Mouse (Mus musculus) embryonic facial prominence, embryonic 10.5 days (tissue): ENCODE data around the gene Fyn. TPM values are rescaled to one million over a fixed set of nuclear protein-coding genes. Genes with fewer than 3 reads are reported as not detected.
A peak's percentile ranks its signal among the peaks of the same experiment; 100 is the strongest.

Experiments used
- DNase-seq: peaks from one replicate; pipeline ENCODE4 v3.0.0-alpha.2; 2017; ENCODE audit warnings: low spot score
- H3K27ac ChIP-seq: fragments of 300-500 bp; sonication (generic); replicated peaks from 2 replicates; pipeline ENCODE4 v1.5.1; 2016; ENCODE audit warnings: mild to moderate bottlenecking
- H3K27me3 ChIP-seq: fragments of 300-500 bp; sonication (generic); replicated peaks from 2 replicates; pipeline ENCODE4 v1.6.1; 2016; ENCODE audit warnings: low read depth, mild to moderate bottlenecking; ENCODE audit not compliant: poor library complexity, severe bottlenecking
- H3K36me3 ChIP-seq: fragments of 300-500 bp; sonication (generic); replicated peaks from 2 replicates; pipeline ENCODE4 v1.6.1; 2016; ENCODE audit warnings: mild to moderate bottlenecking, moderate library complexity
- H3K4me1 ChIP-seq: fragments of 300-500 bp; sonication (generic); 2 replicates; pipeline ENCODE4 v1.6.1; 2016
- H3K4me3 ChIP-seq: fragments of 300-500 bp; sonication (generic); 2 replicates; pipeline ENCODE4 v1.5.1; 2016; ENCODE audit warnings: mild to moderate bottlenecking, moderate library complexity
- H3K9me3 ChIP-seq: fragments of 300-500 bp; sonication (generic); 2 replicates; pipeline ENCODE4 v1.6.1; 2016; ENCODE audit warnings: mild to moderate bottlenecking
- WGBS: fragments of 180-500 bp; shearing (Covaris S2); methylation state at CpG from one replicate; pipeline ENCODE4 v1.1.7; 2016; 5-methylcytosine and 5-hydroxymethylcytosine counted together
- polyA plus RNA-seq: library from polyadenylated mRNA; unstranded; fragments of >200 nt; fragmentation: Nextera tagmentation; extraction: Ambion mirVana; gene quantifications from 2 replicates; pipeline ENCODE4 v1.2.1, GENCODE M21; 2016

The Fyn gene
- polyA plus RNA-seq, 1 experiment from 2014 or later, result 21.5 TPM

DNA sequence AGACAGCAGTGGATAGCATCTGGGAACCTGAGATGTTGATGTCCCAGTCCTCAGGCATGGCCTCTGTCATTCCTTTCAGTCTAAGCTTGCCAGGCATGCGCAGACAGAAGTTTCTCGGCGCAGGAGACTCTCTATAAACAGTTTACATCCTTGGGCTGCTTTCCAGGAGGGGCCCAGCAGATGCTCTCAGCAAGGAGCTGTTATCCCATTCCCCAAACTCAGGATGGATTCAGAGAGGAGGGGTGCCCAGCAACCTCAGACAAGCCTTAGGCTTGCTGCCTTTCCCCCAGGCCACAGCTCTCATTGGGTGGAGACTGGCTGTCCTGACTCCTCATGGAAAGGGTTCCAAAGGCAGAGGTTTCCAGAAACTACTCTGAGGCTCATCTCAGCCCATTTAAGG lies 242.6 kb downstream of the Fyn start:
- Histone ChIP-seq H3K4me3 (no peak overlapping the region), H3K36me3 (no peaks in the 10 kb centered on the region), H3K27me3 (no peaks in the 10 kb centered on the region), H3K27ac (0 out of 2 replicates have a peak overlapping the region, but pooled peaks have one; percentile 7), H3K9me3 (peaks cover 10% of the 10 kb centered on the region; the same call in 1 of the 2 replicates), H3K4me1 (peaks cover 48% of the 10 kb centered on the region)
- DNase-seq, result no peak
- WGBS, result 68% methylated on average over 3 of the region's 3 CpGs

DNA sequence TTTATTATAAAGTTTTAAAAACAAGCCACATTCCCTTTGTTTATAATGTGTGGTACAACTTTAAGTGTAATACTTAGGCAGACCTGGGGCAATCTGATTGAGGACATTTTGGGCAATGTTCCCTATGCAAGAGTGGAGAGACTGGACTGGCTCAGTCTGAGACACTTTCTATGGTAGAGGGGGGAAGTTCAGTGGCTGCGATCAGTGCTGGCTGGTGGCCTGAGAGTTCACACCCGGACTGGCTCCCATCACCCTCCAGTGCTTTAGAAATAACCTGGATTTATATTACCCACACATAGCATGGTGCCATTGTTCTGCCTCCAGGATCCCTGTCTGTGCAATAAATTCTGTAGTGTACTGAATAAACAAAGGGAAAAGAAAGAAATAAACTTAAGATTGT lies 243.5 kb downstream of the Fyn start:
- DNase-seq, result no peak
- Histone ChIP-seq H3K4me3 (no peak overlapping the region), H3K27me3 (no peaks in the 10 kb centered on the region), H3K36me3 (no peaks in the 10 kb centered on the region), H3K9me3 (peaks cover 6% of the 10 kb centered on the region; the same call in 1 of the 2 replicates), H3K27ac (peak overlapping the region; percentile 90; the same call in 1 of the 2 replicates), H3K4me1 (peaks cover 51% of the 10 kb centered on the region)
- 76% methylated on average over 2 of the region's 2 CpGs for WGBS

DNA sequence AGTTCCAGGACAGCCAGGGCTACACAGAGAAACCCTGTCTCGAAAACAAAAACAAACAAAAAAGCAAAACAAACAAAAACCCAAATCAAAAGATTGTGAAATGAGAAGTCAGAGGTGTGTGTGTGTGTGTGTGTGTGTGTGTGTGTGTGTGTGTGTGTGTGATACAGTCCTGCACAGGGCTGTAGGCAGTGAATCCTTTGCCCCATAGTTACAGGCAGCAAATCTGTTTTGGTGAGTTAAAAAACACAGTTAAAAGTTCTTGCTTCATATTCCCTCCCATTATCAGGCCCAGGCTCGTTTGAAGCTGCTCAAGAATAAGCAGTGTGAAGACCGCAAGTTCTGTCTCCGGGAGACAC lies 244.0 kb downstream of the Fyn start, which contains the start of gene Traf3ip2:
Gene Traf3ip2 (plus strand): TSS at position 302 of the 356 bp plus-strand sequence.
- Histone ChIP-seq H3K4me1 (peaks cover 51% of the 10 kb centered on the region), H3K36me3 (no peaks in the 10 kb centered on the region), H3K4me3 (peak within 1 kb of the TSS; percentile 53), H3K9me3 (peaks cover 4% of the 10 kb centered on the region; the same call in 1 of the 2 replicates), H3K27ac (peak within 1 kb of the TSS; percentile 90), H3K27me3 (no peaks in the 10 kb centered on the region)
- WGBS, result 43% methylated on average over 4 of the region's 4 CpGs
- no peak for DNase-seq

DNA sequence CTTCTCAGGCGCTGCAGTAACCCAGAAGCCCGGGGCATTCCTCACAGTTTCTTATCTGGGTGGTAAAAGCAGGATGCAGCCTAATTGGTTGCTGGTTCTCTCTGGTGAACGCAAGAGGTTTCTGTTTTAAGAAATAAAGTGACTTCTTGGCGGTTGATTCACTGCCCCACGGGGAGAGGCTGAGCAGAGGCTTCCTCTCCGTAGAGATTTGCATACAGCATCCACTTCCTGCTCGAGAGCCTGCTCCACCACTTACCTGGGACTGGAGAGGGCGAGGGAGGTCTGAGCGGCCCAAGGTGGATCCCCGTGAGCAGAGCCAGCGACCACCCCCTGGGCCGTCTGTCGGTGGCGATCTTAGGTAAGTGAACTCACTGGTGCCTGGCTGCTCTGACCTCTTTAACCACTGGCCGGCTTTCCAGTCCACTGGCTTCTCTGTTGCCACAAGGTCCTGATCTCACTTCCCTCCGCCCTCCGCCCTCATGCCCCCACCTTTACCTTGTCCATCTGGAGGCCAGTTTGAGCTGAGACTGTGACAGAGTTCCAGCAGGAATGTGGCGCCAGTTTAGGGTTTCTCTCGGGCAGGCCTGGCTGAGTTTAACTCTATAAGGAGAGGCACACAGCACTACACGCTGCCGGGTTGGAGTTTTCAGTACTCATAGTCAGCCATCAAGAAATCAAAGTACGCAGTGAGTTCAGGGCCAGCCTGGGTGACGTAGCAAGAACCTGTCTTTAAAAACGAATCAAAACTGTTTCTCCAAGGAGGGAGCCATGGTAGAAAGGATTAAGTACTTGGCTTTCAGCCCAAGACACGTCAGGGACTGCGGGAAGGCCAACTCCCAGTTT lies 244.6 kb downstream of the Fyn start:
- no peaks in the 10 kb centered on the region for H3K36me3 ChIP-seq
- H3K27ac ChIP-seq, result peak overlapping the region; percentile 90
- DNase-seq, result peak; percentile 78
- peaks cover 4% of the 10 kb centered on the region; the same call in 1 of the 2 replicates for H3K9me3 ChIP-seq
- peak overlapping the region; percentile 53 for H3K4me3 ChIP-seq
- peaks cover 51% of the 10 kb centered on the region for H3K4me1 ChIP-seq
- H3K27me3 ChIP-seq, result no peaks in the 10 kb centered on the region
- 9% methylated on average over 26 of the region's 26 CpGs for WGBS

- H3K4me1 ChIP-seq, result peaks cover 54% of the 10 kb centered on the region
- no peak for DNase-seq
- peaks cover 1% of the 10 kb centered on the region; the same call in 1 of the 2 replicates for H3K9me3 ChIP-seq
- H3K36me3 ChIP-seq, result no peaks in the 10 kb centered on the region
- 33% methylated on average over 2 of the region's 2 CpGs for WGBS
- H3K4me3 ChIP-seq, result peak overlapping the region; percentile 53
- peak overlapping the region; percentile 90 for H3K27ac ChIP-seq
- no peaks in the 10 kb centered on the region for H3K27me3 ChIP-seq
Measured at GRCm38 (mm10) chr10:39613973-39614372, 245.3 kb downstream of the Fyn start.

DNA sequence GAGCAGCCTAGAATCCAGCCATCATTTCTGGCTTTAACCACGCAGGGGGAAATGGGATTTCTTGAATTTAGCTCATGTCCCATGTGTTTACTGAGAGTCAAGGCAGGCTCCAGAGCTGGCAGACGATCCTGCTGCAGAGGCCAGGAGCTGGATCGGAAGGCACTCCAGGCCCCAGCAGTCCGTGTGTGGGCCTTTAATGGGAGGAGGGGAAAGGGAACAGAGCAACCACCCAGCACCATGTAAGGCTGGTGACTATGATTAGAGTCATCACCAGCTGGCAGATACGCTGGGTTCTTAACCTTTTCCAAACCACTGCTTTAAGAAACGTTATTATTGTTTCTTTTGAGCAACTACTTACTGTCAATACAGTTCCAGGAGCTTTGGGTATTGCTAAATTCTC lies 246.0 kb downstream of the Fyn start:
- H3K27ac ChIP-seq, result peak overlapping the region; percentile 90

More for the DNA sequence above, 246.0 kb downstream of the Fyn start:
- no peaks in the 10 kb centered on the region for H3K9me3 ChIP-seq
- no peak overlapping the region for H3K4me3 ChIP-seq
- no peaks in the 10 kb centered on the region for H3K36me3 ChIP-seq
- peak; percentile 36 for DNase-seq
- peaks cover 54% of the 10 kb centered on the region for H3K4me1 ChIP-seq
- no peaks in the 10 kb centered on the region for H3K27me3 ChIP-seq
- 24% methylated on average over 6 of the region's 6 CpGs for WGBS

Other genes starting within 250 kb of the Fyn start
- 10.8 and 12.2 TPM in 2 replicates for gene Fam229b, start 234.9 kb upstream of the Fyn start, polyA plus RNA-seq
- 24.7 and 25.5 TPM in 2 replicates for gene Tube1, start 234.9 kb upstream of the Fyn start, polyA plus RNA-seq
- gene Ccn6, start 205.1 kb upstream of the Fyn start, polyA plus RNA-seq, result 0.24 and 0.36 TPM in 2 replicates
- 12.9 and 14.8 TPM in 2 replicates for gene Traf3ip2, start 244.1 kb downstream of the Fyn start, polyA plus RNA-seq